ENCODE assay signal across 14 mouse cellular contexts in genomic region chr11:116385999-116386398, GRCm38 (mm10). TPM values are rescaled to one million over a fixed set of nuclear protein-coding genes. Genes with fewer than 3 reads are reported as not detected.
DNase-seq lines count a peak whose midpoint lies in the region; ATAC-seq and TF ChIP-seq lines count a peak whose summit lies in the region.
"Had no signal": no experiment of that assay in that cellular context is flagged by ENCODE, and none has a peak within 500 bp of the region (broad histone marks: within the 10 kb centered on the region; RNA-seq: fewer than 3 reads in every experiment).

No protein-coding gene starts in this region.

- no peaks in the 10 kb centered on the region for H3K27me3 ChIP-seq in forebrain, embryonic 14.5 days (replicated peaks; ENCODE audit: control insufficient read depth, insufficient read depth, low read length)
- H3K27me3 ChIP-seq in forebrain, embryonic 12.5 days: no peaks in the 10 kb centered on the region
- no peaks in the 10 kb centered on the region for H3K27me3 ChIP-seq in hindbrain, postnatal 0 days (ENCODE audit: insufficient read depth, low read length)
- H3K27me3 ChIP-seq in hindbrain, embryonic 11.5 days (ENCODE audit: control insufficient read depth, insufficient read depth, low read length): no peaks in the 10 kb centered on the region
- no peaks in the 10 kb centered on the region for H3K27me3 ChIP-seq in neural tube, embryonic 15.5 days (replicated peaks)

- H3K4me2 ChIP-seq in forebrain, embryonic 14.5 days (ENCODE audit: low read length): no peak overlapping the region
- H3K4me2 ChIP-seq in forebrain, embryonic 12.5 days: no peak overlapping the region
- H3K4me2 ChIP-seq in hindbrain, postnatal 0 days (ENCODE audit: low read depth, low read length): no peak overlapping the region
- no peak overlapping the region for H3K4me2 ChIP-seq in hindbrain, embryonic 11.5 days (replicated peaks; ENCODE audit: low read depth, low read length)
- no peak overlapping the region for H3K4me2 ChIP-seq in neural tube, embryonic 15.5 days

- peak; percentile 59 for DNase-seq in forebrain, embryonic 14.5 days (ENCODE audit: low spot score)
- peak; percentile 66 for DNase-seq in hindbrain, postnatal 0 days (ENCODE audit: low spot score)
- DNase-seq in hindbrain, embryonic 11.5 days (ENCODE audit: low spot score): no peak
- no peak for DNase-seq in neural tube, embryonic 10.5 days (ENCODE audit: extremely low spot score, low spot score)
- no peak for DNase-seq in adrenal gland, postnatal 10 days
- DNase-seq: cerebellum, adult 9-11 months; lung, postnatal 4 days; right cerebral cortex, postnatal 25 days; thymus, postnatal 36 days had no signal

- no peaks in the 10 kb centered on the region for H3K9me3 ChIP-seq in forebrain, embryonic 14.5 days (replicated peaks; ENCODE audit: control insufficient read depth, low read length)
- no peaks in the 10 kb centered on the region for H3K9me3 ChIP-seq in forebrain, embryonic 12.5 days
- H3K9me3 ChIP-seq in hindbrain, postnatal 0 days (ENCODE audit: low read length): no peaks in the 10 kb centered on the region
- H3K9me3 ChIP-seq in hindbrain, embryonic 11.5 days (ENCODE audit: control insufficient read depth, low read length): no peaks in the 10 kb centered on the region
- H3K9me3 ChIP-seq in neural tube, embryonic 15.5 days (replicated peaks): no peaks in the 10 kb centered on the region
- H3K9me3 ChIP-seq: G1E had no signal

- 0 out of 2 replicates have a peak, but pooled peaks cover 4% of the 10 kb centered on the region for H3K36me3 ChIP-seq in forebrain, embryonic 14.5 days (ENCODE audit: control insufficient read depth, insufficient read depth, low read length)
- H3K36me3 ChIP-seq in forebrain, embryonic 12.5 days (replicated peaks): peaks cover 13% of the 10 kb centered on the region; the same call in 1 of the 2 replicates
- H3K36me3 ChIP-seq in hindbrain, postnatal 0 days (ENCODE audit: insufficient read depth, low read length): no peaks in the 10 kb centered on the region; the same call in 1 of the 2 replicates
- H3K36me3 ChIP-seq in hindbrain, embryonic 11.5 days (ENCODE audit: control insufficient read depth, insufficient read depth, low read length): no peaks in the 10 kb centered on the region
- peaks cover 12% of the 10 kb centered on the region for H3K36me3 ChIP-seq in neural tube, embryonic 15.5 days

- no peak for ATAC-seq in forebrain, embryonic 14.5 days
- no peak for ATAC-seq in forebrain, embryonic 12.5 days (ENCODE audit: low FRiP score)
- ATAC-seq in hindbrain, postnatal 0 days: no peak
- no peak for ATAC-seq in hindbrain, embryonic 11.5 days (ENCODE audit: low FRiP score)
- no peak for ATAC-seq in neural tube, embryonic 15.5 days (ENCODE audit: low FRiP score)
- no peak for ATAC-seq in megakaryocyte-erythroid progenitor cell, adult 5-6 weeks (replicated peaks; ENCODE audit: low FRiP score, low TSS enrichment, poor library complexity, severe bottlenecking)
- ATAC-seq: intestine, embryonic 16.5 days had no signal

- no peak overlapping the region for H3K27ac ChIP-seq in forebrain, embryonic 14.5 days (ENCODE audit: low read depth, low read length)
- no peak overlapping the region for H3K27ac ChIP-seq in forebrain, embryonic 12.5 days
- H3K27ac ChIP-seq in hindbrain, postnatal 0 days: no peak overlapping the region
- no peak overlapping the region for H3K27ac ChIP-seq in hindbrain, embryonic 11.5 days (ENCODE audit: low read depth, low read length)
- peak overlapping the region; percentile 25; the same call in 1 of the 2 replicates for H3K27ac ChIP-seq in neural tube, embryonic 15.5 days (replicated peaks)

- H3K9ac ChIP-seq in forebrain, embryonic 14.5 days (ENCODE audit: low read length): no peak overlapping the region; the same call in 1 of the 2 replicates
- no peak overlapping the region for H3K9ac ChIP-seq in forebrain, embryonic 12.5 days
- no peak overlapping the region for H3K9ac ChIP-seq in hindbrain, postnatal 0 days (replicated peaks; ENCODE audit: low read length)
- no peak overlapping the region for H3K9ac ChIP-seq in hindbrain, embryonic 11.5 days (ENCODE audit: low read depth, low read length)
- H3K9ac ChIP-seq in neural tube, embryonic 15.5 days (replicated peaks): peak overlapping the region; percentile 10; the same call in 1 of the 2 replicates

- WGBS in forebrain, embryonic 14.5 days: 41% methylated on average over 5 of the region's 5 CpGs
- WGBS in forebrain, embryonic 12.5 days: 62% methylated on average over 5 of the region's 5 CpGs
- 39% methylated on average over 5 of the region's 5 CpGs for WGBS in hindbrain, postnatal 0 days
- WGBS in hindbrain, embryonic 11.5 days: 42% methylated on average over 5 of the region's 5 CpGs
- WGBS in neural tube, embryonic 15.5 days: 48% methylated on average over 5 of the region's 5 CpGs

- TF ChIP-seq CTCF in hindbrain, postnatal 0 days (IDR thresholded peaks at IDR 0.05; ENCODE audit: low read depth): no peak

- no peak overlapping the region for H3K4me3 ChIP-seq in forebrain, embryonic 14.5 days (ENCODE audit: low read depth, low read length)
- no peak overlapping the region for H3K4me3 ChIP-seq in forebrain, embryonic 12.5 days (replicated peaks)
- no peak overlapping the region for H3K4me3 ChIP-seq in hindbrain, postnatal 0 days (ENCODE audit: low read length)
- no peak overlapping the region for H3K4me3 ChIP-seq in hindbrain, embryonic 11.5 days (ENCODE audit: low read depth, low read length)
- H3K4me3 ChIP-seq in neural tube, embryonic 15.5 days (replicated peaks): no peak overlapping the region

- H3K4me1 ChIP-seq in forebrain, embryonic 14.5 days (ENCODE audit: control insufficient read depth, insufficient read depth, low read length): peaks cover 2% of the 10 kb centered on the region; the same call in 1 of the 2 replicates
- peaks cover 17% of the 10 kb centered on the region for H3K4me1 ChIP-seq in forebrain, embryonic 12.5 days
- peaks cover 11% of the 10 kb centered on the region; the same call in 1 of the 2 replicates for H3K4me1 ChIP-seq in hindbrain, postnatal 0 days (ENCODE audit: insufficient read depth, low read length)
- H3K4me1 ChIP-seq in hindbrain, embryonic 11.5 days (replicated peaks; ENCODE audit: control insufficient read depth, insufficient read depth, low read length): no peaks in the 10 kb centered on the region; the same call in 1 of the 2 replicates
- peaks cover 26% of the 10 kb centered on the region for H3K4me1 ChIP-seq in neural tube, embryonic 15.5 days

RNA-seq across cellular contexts. Expression of gene Rnf157, which starts 26.8 kb away (rescaled TPM):
- polyA plus RNA-seq in forebrain, embryonic 14.5 days (2014; fragmentation: Nextera tagmentation; extraction: Ambion mirVana): 16.3 and 21.5 TPM in 2 replicates
- polyA plus RNA-seq in forebrain, embryonic 12.5 days (2016; fragmentation: Nextera tagmentation; extraction: Ambion mirVana): 23.3 and 36.8 TPM in 2 replicates
- 108 and 117 TPM in 2 replicates for total RNA-seq in hindbrain, postnatal 0 days (2014; rRNA removed)
- 53.0 and 60.5 TPM in 2 replicates for polyA plus RNA-seq in hindbrain, postnatal 0 days (2015; fragmentation: Nextera tagmentation; extraction: Ambion mirVana)
- polyA plus RNA-seq in hindbrain, embryonic 11.5 days (2014; fragmentation: Nextera tagmentation; extraction: Ambion mirVana): 16.0 and 23.1 TPM in 2 replicates
- 69.9 and 85.4 TPM in 2 replicates for polyA plus RNA-seq in neural tube, embryonic 15.5 days (2015; fragmentation: Nextera tagmentation; extraction: Ambion mirVana)
- 10 to 100 TPM; 11.2 to 16.5 TPM for total RNA-seq in adrenal gland, postnatal 10 days (2021)
- 8.1 and 12.1 TPM in 2 replicates for total RNA-seq in megakaryocyte-erythroid progenitor cell, adult 5-6 weeks (2014; fragmentation: Nextera tagmentation)
- 2.7 and 11.3 TPM in 2 replicates for total RNA-seq in megakaryocyte-erythroid progenitor cell, adult 5-6 weeks (2017)

RNA-seq across cellular contexts. Expression of gene Ubald2, which starts 47.9 kb away (rescaled TPM):
- 95.5 and 100 TPM in 2 replicates for polyA plus RNA-seq in forebrain, embryonic 14.5 days (2014; fragmentation: Nextera tagmentation; extraction: Ambion mirVana)
- 50.9 and 59.6 TPM in 2 replicates for polyA plus RNA-seq in forebrain, embryonic 12.5 days (2016; fragmentation: Nextera tagmentation; extraction: Ambion mirVana)
- 67.9 and 102 TPM in 2 replicates for total RNA-seq in hindbrain, postnatal 0 days (2014; rRNA removed)
- 39.3 and 41.7 TPM in 2 replicates for polyA plus RNA-seq in hindbrain, postnatal 0 days (2015; fragmentation: Nextera tagmentation; extraction: Ambion mirVana)
- polyA plus RNA-seq in hindbrain, embryonic 11.5 days (2014; fragmentation: Nextera tagmentation; extraction: Ambion mirVana): 77.9 and 81.2 TPM in 2 replicates
- polyA plus RNA-seq in neural tube, embryonic 15.5 days (2015; fragmentation: Nextera tagmentation; extraction: Ambion mirVana): 33.9 and 39.2 TPM in 2 replicates
- 10 to 100 TPM; 47.9 to 51.1 TPM for total RNA-seq in adrenal gland, postnatal 10 days (2021)
- 68.8 and 89.9 TPM in 2 replicates for total RNA-seq in megakaryocyte-erythroid progenitor cell, adult 5-6 weeks (2014; fragmentation: Nextera tagmentation)
- total RNA-seq in megakaryocyte-erythroid progenitor cell, adult 5-6 weeks (2017): 65.8 and 93.3 TPM in 2 replicates

RNA-seq across cellular contexts. Expression of gene Foxj1, which starts 50.8 kb away (rescaled TPM):
- polyA plus RNA-seq in forebrain, embryonic 14.5 days (2014; fragmentation: Nextera tagmentation; extraction: Ambion mirVana): 7.3 and 8.7 TPM in 2 replicates
- 10.3 and 14.3 TPM in 2 replicates for polyA plus RNA-seq in forebrain, embryonic 12.5 days (2016; fragmentation: Nextera tagmentation; extraction: Ambion mirVana)
- total RNA-seq in hindbrain, postnatal 0 days (2014; rRNA removed): 37.6 and 40.0 TPM in 2 replicates
- polyA plus RNA-seq in hindbrain, postnatal 0 days (2015; fragmentation: Nextera tagmentation; extraction: Ambion mirVana): 15.5 and 16.6 TPM in 2 replicates
- polyA plus RNA-seq in hindbrain, embryonic 11.5 days (2014; fragmentation: Nextera tagmentation; extraction: Ambion mirVana): 10.0 and 10.1 TPM in 2 replicates
- polyA plus RNA-seq in neural tube, embryonic 15.5 days (2015; fragmentation: Nextera tagmentation; extraction: Ambion mirVana): 11.3 and 12.1 TPM in 2 replicates
- under 1 TPM; 0.18 to 0.30 TPM for total RNA-seq in adrenal gland, postnatal 10 days (2021)
- 0.26 TPM in 1 of 2 replicates, not detected in the other for total RNA-seq in megakaryocyte-erythroid progenitor cell, adult 5-6 weeks (2014; fragmentation: Nextera tagmentation)
- total RNA-seq in megakaryocyte-erythroid progenitor cell, adult 5-6 weeks (2017): not detected in 2 replicates

Comparison
In these comparisons a context has a peak if more than half of its experiments do, and no peak if none do; other contexts are left out.
1. DNase-seq: peak in forebrain, embryonic 14.5 days (single experiment) and hindbrain, postnatal 0 days (single experiment); none in hindbrain, embryonic 11.5 days (single experiment), neural tube, embryonic 10.5 days (single experiment) and adrenal gland, postnatal 10 days (single experiment).